Mouse (Mus musculus): ENCODE results near the gene Mest. TPM values are rescaled to one million over a fixed set of nuclear protein-coding genes. Genes with fewer than 3 reads are reported as not detected.

Gene Mest
- polyA plus RNA-seq (2015; fragmentation: Nextera tagmentation; extraction: Ambion mirVana) = 668 and 710 TPM in 2 replicates

DNA sequence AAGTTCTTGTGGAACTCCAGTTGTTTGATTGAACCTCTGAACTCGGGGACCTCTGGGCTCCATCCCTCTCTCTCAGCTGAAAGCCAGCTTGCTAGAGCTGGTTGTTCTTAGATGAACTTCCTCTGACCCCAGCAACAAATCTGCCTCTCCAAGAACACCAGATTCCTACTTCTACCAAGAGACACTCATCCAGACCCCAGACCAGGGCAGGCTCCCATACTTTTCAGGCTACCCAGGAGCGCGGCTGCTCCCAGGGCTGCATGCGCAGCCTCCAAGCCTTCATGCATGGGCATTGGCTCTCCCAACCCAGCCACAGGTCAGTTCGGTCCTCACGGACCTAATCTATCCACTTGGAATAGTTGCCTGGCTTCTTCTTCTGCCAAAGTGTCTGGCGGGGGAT lies at the start of gene Mest:
TSS of gene Mest (plus strand) at position 217 of the 400 bp plus-strand sequence.
- H3K4me3 ChIP-seq (replicated peaks) = no peak within 1 kb of the TSS
- no peak within 1 kb of the TSS for H3K9ac ChIP-seq
- no peaks in the 10 kb centered on the region for H3K36me3 ChIP-seq
- 0 out of 2 replicates have a peak within 1 kb of the TSS, but pooled peaks have one; percentile 0 for H3K27ac ChIP-seq
- no peaks in the 10 kb centered on the region for H3K27me3 ChIP-seq (replicated peaks)
- H3K4me1 ChIP-seq (replicated peaks) = peaks cover 8% of the 10 kb centered on the region; the same call in 1 of the 2 replicates
- no peaks in the 10 kb centered on the region for H3K9me3 ChIP-seq
- WGBS = 51% methylated on average over 7 of the region's 7 CpGs
- H3K4me2 ChIP-seq (replicated peaks) = no peak within 1 kb of the TSS
- no peak for ATAC-seq

- ATAC-seq = peak; percentile 77
- Histone ChIP-seq H3K4me3 (replicated peaks) (no peak overlapping the region), H3K9me3 (no peaks in the 10 kb centered on the region), H3K4me2 (replicated peaks) (peak overlapping the region; percentile 16), H3K27me3 (replicated peaks) (no peaks in the 10 kb centered on the region), H3K27ac (peak overlapping the region; percentile 73; the same call in 1 of the 2 replicates), H3K9ac (no peak overlapping the region), H3K4me1 (replicated peaks) (peaks cover 16% of the 10 kb centered on the region), H3K36me3 (no peaks in the 10 kb centered on the region)
- 24% methylated on average over 14 of the region's 14 CpGs for WGBS
Measured at GRCm38 (mm10) chr6:30673764-30674561, 49.4 kb upstream of the Mest start.

DNA sequence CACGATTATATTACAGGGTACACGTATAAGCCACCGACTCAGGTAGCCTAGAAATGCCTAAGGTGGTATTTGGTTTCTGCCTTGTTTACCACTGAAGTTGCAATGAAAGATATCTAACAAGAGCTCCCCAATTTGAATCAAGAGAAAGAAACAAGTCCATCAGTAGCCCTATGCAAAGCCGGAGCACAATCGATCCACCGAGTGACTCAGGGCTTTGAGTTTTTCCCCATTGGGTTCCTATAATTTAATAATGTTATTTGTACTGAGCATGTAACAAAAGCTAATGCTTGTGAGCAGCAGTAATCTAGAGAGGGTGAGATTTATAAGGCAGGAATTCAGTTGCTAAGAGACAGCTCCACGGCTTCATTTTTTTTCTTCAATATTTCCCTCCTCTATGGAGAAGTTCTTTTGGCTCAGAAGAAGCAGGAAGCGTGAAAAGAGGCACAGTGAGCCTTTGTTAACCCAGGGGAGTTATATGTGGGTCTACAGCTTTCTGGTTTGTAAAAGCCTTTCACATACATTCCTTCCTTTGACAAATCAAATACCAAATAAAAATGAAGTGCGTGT lies 48.5 kb upstream of the Mest start:
- no peak overlapping the region for H3K4me3 ChIP-seq (replicated peaks)
- ATAC-seq = peak; percentile 58
- H3K27me3 ChIP-seq (replicated peaks) = no peaks in the 10 kb centered on the region
- WGBS = 44% methylated on average over 9 of the region's 9 CpGs
- no peaks in the 10 kb centered on the region for H3K36me3 ChIP-seq
- H3K4me1 ChIP-seq (replicated peaks) = peaks cover 16% of the 10 kb centered on the region
- H3K9me3 ChIP-seq = no peaks in the 10 kb centered on the region
- H3K4me2 ChIP-seq (replicated peaks) = peak overlapping the region; percentile 39
- no peak overlapping the region for H3K9ac ChIP-seq
- peak overlapping the region; percentile 73 for H3K27ac ChIP-seq

DNA sequence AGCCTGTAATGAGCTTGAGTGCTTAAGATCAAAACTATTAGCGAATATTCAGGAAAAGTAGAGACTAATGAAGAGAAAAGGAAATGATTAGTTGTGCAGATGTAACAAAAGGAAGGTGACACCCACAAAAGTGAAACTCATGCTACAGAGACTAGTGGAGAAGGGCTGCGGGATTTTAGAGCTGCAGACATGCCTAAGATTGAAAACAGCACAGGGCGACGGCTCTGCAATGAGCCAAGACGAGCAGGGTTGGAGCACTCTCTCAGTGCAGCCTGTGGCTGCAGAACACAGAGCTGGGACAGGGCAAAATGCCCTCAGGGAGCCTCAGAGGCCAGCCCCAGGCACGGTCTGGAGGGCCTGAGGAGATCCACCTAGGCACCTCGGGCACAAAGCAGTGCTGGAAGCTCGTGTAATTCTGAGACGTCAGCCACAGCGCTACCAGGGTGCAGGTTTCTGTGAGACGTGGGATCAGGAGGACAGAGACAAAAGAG lies 48.0 kb upstream of the Mest start:
- 29% methylated on average over 11 of the region's 11 CpGs for WGBS
- peak; percentile 50; the same call in 1 of the 2 replicates for ATAC-seq
- peaks cover 16% of the 10 kb centered on the region for H3K4me1 ChIP-seq (replicated peaks)

GRCm38 (mm10) chr6:30676506-30676905 lies 46.8 kb upstream of the Mest start:
- Histone ChIP-seq H3K36me3 (no peaks in the 10 kb centered on the region), H3K9me3 (no peaks in the 10 kb centered on the region), H3K9ac (no peak overlapping the region), H3K27me3 (replicated peaks) (no peaks in the 10 kb centered on the region), H3K4me3 (replicated peaks) (no peak overlapping the region), H3K27ac (no peak overlapping the region), H3K4me2 (replicated peaks) (no peak overlapping the region), H3K4me1 (replicated peaks) (peaks cover 16% of the 10 kb centered on the region)
- no peak for ATAC-seq
- WGBS = 89% methylated on average over 6 of the region's 6 CpGs

More for the DNA sequence above, 48.0 kb upstream of the Mest start:
- Histone ChIP-seq H3K4me2 (replicated peaks) (peak overlapping the region; percentile 39), H3K36me3 (no peaks in the 10 kb centered on the region), H3K9me3 (no peaks in the 10 kb centered on the region), H3K27me3 (replicated peaks) (no peaks in the 10 kb centered on the region), H3K9ac (peak overlapping the region; percentile 39; the same call in 1 of the 2 replicates), H3K4me3 (replicated peaks) (no peak overlapping the region), H3K27ac (peak overlapping the region; percentile 73)

- WGBS = 84% methylated on average over 9 of the region's 9 CpGs
- Histone ChIP-seq H3K9ac (no peak overlapping the region), H3K9me3 (no peaks in the 10 kb centered on the region), H3K27me3 (replicated peaks) (no peaks in the 10 kb centered on the region), H3K4me1 (replicated peaks) (peaks cover 21% of the 10 kb centered on the region), H3K4me2 (replicated peaks) (no peak overlapping the region), H3K36me3 (no peaks in the 10 kb centered on the region), H3K27ac (no peak overlapping the region), H3K4me3 (replicated peaks) (no peak overlapping the region)
- ATAC-seq = no peak
Measured at GRCm38 (mm10) chr6:30677591-30677990, 45.8 kb upstream of the Mest start.

GRCm38 (mm10) chr6:30678482-30678881 lies 44.9 kb upstream of the Mest start:
- ATAC-seq = no peak
- peaks cover 25% of the 10 kb centered on the region for H3K4me1 ChIP-seq (replicated peaks)
- WGBS = 83% methylated on average over 6 of the region's 6 CpGs
- H3K9ac ChIP-seq = no peak overlapping the region
- H3K9me3 ChIP-seq = no peaks in the 10 kb centered on the region
- H3K27me3 ChIP-seq (replicated peaks) = no peaks in the 10 kb centered on the region
- no peak overlapping the region for H3K27ac ChIP-seq
- H3K4me3 ChIP-seq (replicated peaks) = no peak overlapping the region
- no peaks in the 10 kb centered on the region for H3K36me3 ChIP-seq
- H3K4me2 ChIP-seq (replicated peaks) = no peak overlapping the region

DNA sequence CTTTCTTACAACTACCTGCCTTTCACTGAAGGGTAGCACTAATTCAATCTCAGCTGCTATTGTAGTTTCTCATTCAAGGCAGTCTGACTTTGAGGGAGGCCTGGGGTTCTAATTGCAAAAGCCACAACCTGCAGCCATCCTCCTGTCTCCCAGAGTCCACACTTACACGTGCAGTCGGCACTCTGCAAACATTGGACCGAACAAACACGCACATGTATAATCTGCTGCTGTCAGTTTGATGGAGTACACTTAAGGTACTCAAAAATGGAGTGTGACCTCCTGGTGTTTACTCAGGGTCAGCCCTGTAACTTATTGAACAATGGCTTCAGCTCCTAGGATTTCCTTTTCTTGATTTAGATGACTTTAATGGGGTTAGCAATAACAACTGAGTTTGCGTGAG lies 43.8 kb upstream of the Mest start:
- Histone ChIP-seq H3K4me1 (replicated peaks) (peaks cover 21% of the 10 kb centered on the region), H3K9me3 (no peaks in the 10 kb centered on the region), H3K27me3 (replicated peaks) (no peaks in the 10 kb centered on the region), H3K4me2 (replicated peaks) (no peak overlapping the region), H3K9ac (no peak overlapping the region), H3K27ac (0 out of 2 replicates have a peak overlapping the region, but pooled peaks have one; percentile 4), H3K4me3 (replicated peaks) (no peak overlapping the region), H3K36me3 (no peaks in the 10 kb centered on the region)
- ATAC-seq = no peak
- WGBS = 27% methylated on average over 5 of the region's 5 CpGs

- Histone ChIP-seq H3K4me1 (replicated peaks) (peaks cover 13% of the 10 kb centered on the region), H3K36me3 (no peaks in the 10 kb centered on the region), H3K9ac (no peak overlapping the region), H3K27me3 (replicated peaks) (no peaks in the 10 kb centered on the region), H3K4me2 (replicated peaks) (no peak overlapping the region), H3K9me3 (no peaks in the 10 kb centered on the region), H3K27ac (no peak overlapping the region), H3K4me3 (replicated peaks) (no peak overlapping the region)
- no peak for ATAC-seq
- WGBS = 69% methylated on average over 7 of the region's 7 CpGs
Measured at GRCm38 (mm10) chr6:30680442-30680841, 42.9 kb upstream of the Mest start.

DNA sequence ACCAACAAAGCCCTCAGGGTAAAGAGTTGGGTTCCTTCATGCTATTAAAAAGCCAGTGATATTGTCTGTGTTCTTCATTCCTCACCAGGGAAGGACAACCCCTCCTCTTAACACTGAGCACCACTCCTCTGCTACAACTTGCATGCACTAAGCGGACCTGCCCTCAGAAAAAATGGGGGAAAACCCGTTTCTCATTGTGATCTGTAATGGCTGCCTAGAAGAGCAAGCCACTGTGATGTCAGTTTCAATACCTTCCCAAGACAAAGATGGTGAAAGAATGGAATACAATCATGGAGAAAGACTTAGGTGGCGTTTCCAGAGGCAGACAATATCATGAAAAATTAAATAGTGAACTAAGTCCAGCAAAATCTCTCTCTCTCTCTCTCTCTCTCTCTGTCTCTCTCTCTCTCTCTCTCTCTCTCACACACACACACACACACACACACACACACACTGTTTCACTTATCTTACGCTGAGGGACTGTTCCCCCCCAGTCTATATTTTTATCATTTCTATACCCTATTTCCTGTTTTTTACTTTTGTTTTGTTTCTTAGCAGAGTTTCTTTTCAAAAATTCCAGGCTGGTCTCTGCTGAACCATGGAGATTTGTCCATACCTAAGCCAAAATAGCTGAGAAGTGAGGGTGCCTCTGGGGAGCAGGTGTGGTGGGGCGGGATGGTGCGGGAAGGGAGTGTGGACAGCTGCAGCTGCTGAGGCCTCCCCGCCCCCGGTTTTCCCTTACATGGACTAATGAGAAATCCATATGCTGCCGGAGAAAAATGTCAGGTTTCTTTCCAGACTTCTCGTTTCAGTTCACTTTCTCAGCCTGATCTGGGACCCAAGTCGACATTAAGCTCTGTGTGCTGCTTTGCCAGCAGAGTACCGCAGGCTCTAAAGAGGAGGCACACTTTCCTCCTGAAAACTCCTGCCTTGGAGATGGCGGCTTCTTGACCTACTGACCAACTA lies 41.1 kb upstream of the Mest start:
- peak; percentile 81 for ATAC-seq

DNA sequence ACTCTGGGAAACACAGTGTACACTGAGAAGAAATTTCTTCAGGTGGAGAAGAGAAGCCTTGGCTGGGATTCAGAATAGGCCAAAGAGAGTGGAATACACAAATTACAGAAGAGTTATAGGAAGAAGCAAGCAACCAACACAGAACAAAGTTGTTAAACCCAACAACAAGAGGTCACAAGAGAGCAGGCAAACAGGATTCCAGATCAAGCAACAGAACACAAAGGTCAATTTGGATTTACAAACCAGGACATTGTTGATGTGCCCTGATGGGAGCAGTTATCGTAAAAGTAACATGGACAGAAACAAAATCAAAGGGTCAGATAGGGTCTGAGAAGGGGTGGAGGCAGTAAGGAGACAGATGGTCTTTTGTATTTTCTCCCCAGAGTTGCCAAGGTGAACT lies 38.8 kb upstream of the Mest start:
- Histone ChIP-seq H3K36me3 (no peaks in the 10 kb centered on the region), H3K9me3 (no peaks in the 10 kb centered on the region), H3K9ac (no peak overlapping the region), H3K4me2 (replicated peaks) (no peak overlapping the region), H3K4me3 (replicated peaks) (no peak overlapping the region), H3K4me1 (replicated peaks) (peaks cover 8% of the 10 kb centered on the region), H3K27ac (no peak overlapping the region), H3K27me3 (replicated peaks) (no peaks in the 10 kb centered on the region)
- 85% methylated on average over 1 of the region's 1 CpGs for WGBS
- ATAC-seq = no peak

More for the DNA sequence above, 41.1 kb upstream of the Mest start:
- peak overlapping the region; percentile 31; the same call in 1 of the 2 replicates for H3K9ac ChIP-seq
- H3K27me3 ChIP-seq (replicated peaks) = no peaks in the 10 kb centered on the region
- peaks cover 8% of the 10 kb centered on the region for H3K4me1 ChIP-seq (replicated peaks)
- H3K9me3 ChIP-seq = no peaks in the 10 kb centered on the region
- no peak overlapping the region for H3K4me3 ChIP-seq (replicated peaks)
- H3K27ac ChIP-seq = peak overlapping the region; percentile 69
- 41% methylated on average over 13 of the region's 13 CpGs for WGBS
- no peaks in the 10 kb centered on the region for H3K36me3 ChIP-seq
- H3K4me2 ChIP-seq (replicated peaks) = peak overlapping the region; percentile 27; the same call in 1 of the 2 replicates
